Mouse (Mus musculus) WW6 (cell line): ENCODE measurements at regions not wholly inside any gene's neighbourhood (a gene's known extent, or its start where the extent isn't known, plus 50 kb on each side); places are given as distances from the start of the nearest gene placed in this dataset.

Experiments used
- DNase-seq: peaks from one replicate; pipeline ENCODE4 v3.0.0-alpha.2; 2013; ENCODE audit warnings: low read depth, low spot score

- DNase-seq, result peak; percentile 22
Observed at GRCm38 (mm10) chr14:113373036-113373695, 58.8 kb downstream of the Tpm3-rs7 start.
